Mouse (Mus musculus) megakaryocyte progenitor cell, adult 5-6 weeks (primary cell): ENCODE data around the gene Adamts9. TPM values are rescaled to one million over a fixed set of nuclear protein-coding genes. Genes with fewer than 3 reads are reported as not detected.

Source experiments
- ATAC-seq: replicated peaks from 2 replicates; pipeline ENCODE4 v1.8.0; 2016; ENCODE audit warnings: mild to moderate bottlenecking, moderate TSS enrichment, inconsistent platforms; ENCODE audit not compliant: poor library complexity
- total RNA-seq, 2 experiments: library from RNA; stranded (forward) in 1 of 2; stranded (reverse) in 1 of 2; fragments of 157-497, 149-512 nt in 1 of 2; fragments of 200-1000 nt in 1 of 2; gene quantifications; 2 replicates each; pipeline versions ENCODE4 v1.2.3 to v1.2.4; 2015 to 2017

Gene Adamts9
- total RNA-seq, 2 experiments from 2014 or later = not detected

- ATAC-seq = no peak
These were observed 130.5 kb downstream of the Adamts9 start for GRCm38 (mm10) chr6:92812702-92813370.

GRCm38 (mm10) chr6:92811566-92811965 lies 131.7 kb downstream of the Adamts9 start:
- no peak for ATAC-seq

- no peak for ATAC-seq
These were observed 132.7 kb downstream of the Adamts9 start for GRCm38 (mm10) chr6:92810628-92811027.

- no peak for ATAC-seq
These were observed 133.5 kb downstream of the Adamts9 start for GRCm38 (mm10) chr6:92809818-92810217.

- no peak for ATAC-seq
These were observed 138.9 kb downstream of the Adamts9 start for GRCm38 (mm10) chr6:92804254-92804971.

GRCm38 (mm10) chr6:92803213-92803612 lies 140.1 kb downstream of the Adamts9 start:
- ATAC-seq = no peak

- ATAC-seq = no peak
These were observed 140.9 kb downstream of the Adamts9 start for GRCm38 (mm10) chr6:92802421-92802820.

- ATAC-seq = no peak
These were observed 141.8 kb downstream of the Adamts9 start for GRCm38 (mm10) chr6:92801462-92801861.

- ATAC-seq = no peak
These were observed 149.5 kb downstream of the Adamts9 start for GRCm38 (mm10) chr6:92793804-92794203.

GRCm38 (mm10) chr6:92787376-92787712 lies 155.9 kb downstream of the Adamts9 start:
- ATAC-seq = peak; percentile 74

GRCm38 (mm10) chr6:92786701-92787375 lies 156.5 kb downstream of the Adamts9 start:
- ATAC-seq = no peak

GRCm38 (mm10) chr6:92784782-92785181 lies 158.5 kb downstream of the Adamts9 start:
- ATAC-seq = peak; percentile 86

GRCm38 (mm10) chr6:92781446-92781845 lies 161.8 kb downstream of the Adamts9 start:
- no peak for ATAC-seq

- ATAC-seq = no peak
These were observed 163.4 kb downstream of the Adamts9 start for GRCm38 (mm10) chr6:92779935-92780205.

GRCm38 (mm10) chr6:92779140-92779934 lies 164.0 kb downstream of the Adamts9 start:
- ATAC-seq = no peak

GRCm38 (mm10) chr6:92776356-92776755 lies 166.9 kb downstream of the Adamts9 start:
- peak; percentile 68 for ATAC-seq

GRCm38 (mm10) chr6:92762372-92762771 lies 180.9 kb downstream of the Adamts9 start:
- no peak for ATAC-seq

GRCm38 (mm10) chr6:92759616-92760015 lies 183.7 kb downstream of the Adamts9 start:
- no peak for ATAC-seq

- ATAC-seq = no peak
These were observed 187.5 kb downstream of the Adamts9 start for GRCm38 (mm10) chr6:92755826-92756225.

- ATAC-seq = no peak
These were observed 190.6 kb downstream of the Adamts9 start for GRCm38 (mm10) chr6:92752737-92753136.

- no peak for ATAC-seq
These were observed 193.9 kb downstream of the Adamts9 start for GRCm38 (mm10) chr6:92749420-92749819.
